Mouse (Mus musculus): ENCODE measurements at regions not wholly inside any gene's neighbourhood (a gene's known extent, or its start where the extent isn't known, plus 50 kb on each side); places are given as distances from the start of the nearest gene placed in this dataset.

DNA sequence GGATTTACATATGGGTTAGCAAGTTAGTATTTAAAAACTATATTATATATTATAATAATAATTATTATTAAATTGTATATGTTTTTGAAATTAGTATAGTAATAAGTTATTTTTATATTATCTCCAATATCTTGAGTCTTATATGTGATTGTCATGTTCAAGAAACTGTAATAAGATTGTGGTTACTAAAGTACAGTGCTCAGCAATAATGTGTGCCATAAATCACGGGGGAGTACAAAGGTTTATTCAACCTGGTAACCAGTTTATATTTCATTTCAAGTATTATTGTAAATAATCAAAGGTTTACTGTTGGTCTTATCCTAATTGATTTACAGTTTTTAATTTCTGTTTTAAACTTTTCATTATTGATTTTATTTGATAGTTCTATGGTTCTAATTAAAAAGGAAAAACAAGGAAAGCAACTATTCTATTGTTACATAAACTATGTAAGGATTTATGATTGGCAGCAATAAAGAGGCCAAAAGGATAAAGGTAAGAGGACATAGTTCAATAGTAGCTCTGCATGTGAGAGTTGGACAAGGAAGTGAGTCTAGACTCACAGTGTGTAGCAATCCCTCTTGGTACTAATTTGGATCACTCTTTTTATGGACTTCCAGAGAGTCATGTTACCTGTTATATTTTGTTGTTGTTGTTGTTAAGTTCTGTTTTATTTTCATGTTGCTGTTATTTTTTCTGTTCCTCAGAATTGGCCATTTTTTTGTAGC lies 532.0 kb upstream of the Cntn5 start:
- TF ChIP-seq CTCF (IDR thresholded peaks at IDR 0.05) (no peak), POLR2A (IDR thresholded peaks at IDR 0.05; ENCODE audit: insufficient read depth, low read depth, low read length) (no peak), EP300 (IDR thresholded peaks at IDR 0.05; ENCODE audit: insufficient read depth, low read depth, low read length) (no peak)
